Mouse (Mus musculus) forebrain, embryonic 14.5 days (tissue): ENCODE data around the gene Cacnb4. TPM values are rescaled to one million over a fixed set of nuclear protein-coding genes. Genes with fewer than 3 reads are reported as not detected.

Experiments used
- ATAC-seq: fragments of 200-750 bp; cut with Nextera tagmentation; 2 replicates; pipeline ENCODE4 v1.8.0; 2017; ENCODE audit warnings: mild to moderate bottlenecking, moderate library complexity
- DNase-seq: peaks from one replicate; pipeline ENCODE4 v3.0.0-alpha.2; 2015; ENCODE audit warnings: low spot score
- H3K27ac ChIP-seq: fragments of 300-500 bp; sonication (generic); 2 replicates; pipeline ENCODE4 v1.5.1; 2014; ENCODE audit warnings: low read depth, mild to moderate bottlenecking, control low read depth, low read length, moderate library complexity
- H3K27me3 ChIP-seq: fragments of 300-500 bp; sonication (generic); replicated peaks from 2 replicates; pipeline ENCODE4 v1.6.1; 2014; ENCODE audit warnings: low read length, control low read depth, mixed read lengths; ENCODE audit not compliant: control insufficient read depth, insufficient read depth
- H3K36me3 ChIP-seq: fragments of 300-500 bp; sonication (generic); 2 replicates; pipeline ENCODE4 v1.6.1; 2014; ENCODE audit warnings: low read length, control low read depth; ENCODE audit not compliant: control insufficient read depth, insufficient read depth
- H3K4me1 ChIP-seq: fragments of 300-500 bp; sonication (generic); 2 replicates; pipeline ENCODE4 v1.6.1; 2014; ENCODE audit warnings: antibody characterized with exemption, low read length, control low read depth; ENCODE audit not compliant: control insufficient read depth, insufficient read depth
- H3K4me2 ChIP-seq: fragments of 300-500 bp; sonication (generic); 2 replicates; pipeline ENCODE4 v1.6.1; 2014; ENCODE audit warnings: mild to moderate bottlenecking, control low read depth, low read length
- H3K4me3 ChIP-seq: fragments of 300-500 bp; sonication (generic); 2 replicates; pipeline ENCODE4 v1.5.1; 2014; ENCODE audit warnings: low read depth, low read length, control low read depth
- H3K9ac ChIP-seq: fragments of 300-500 bp; sonication (generic); 2 replicates; pipeline ENCODE4 v1.6.1; 2014; ENCODE audit warnings: mild to moderate bottlenecking, low read length, control low read depth, moderate library complexity
- H3K9me3 ChIP-seq: fragments of 300-500 bp; sonication (generic); replicated peaks from 2 replicates; pipeline ENCODE4 v1.6.1; 2016; ENCODE audit warnings: low read length, control low read depth, mixed read lengths; ENCODE audit not compliant: control insufficient read depth
- WGBS: fragments of 180-500 bp; shearing (Covaris S2); extraction: QIAGEN DNeasy Blood & Tissue Kit; methylation state at CpG from one replicate; pipeline ENCODE4 v1.1.7; 2014; 5-methylcytosine and 5-hydroxymethylcytosine counted together
- polyA plus RNA-seq: library from polyadenylated mRNA; unstranded; fragments of >200 nt; fragmentation: Nextera tagmentation; extraction: Ambion mirVana; gene quantifications from 2 replicates; pipeline ENCODE4 v1.2.1, GENCODE M21; 2014

Gene Cacnb4
- polyA plus RNA-seq, 1 experiment from 2014 or later = 10.6 TPM

- no peaks in the 10 kb centered on the region for H3K9me3 ChIP-seq
- H3K27ac ChIP-seq = peak overlapping the region; percentile 40; the same call in 1 of the 2 replicates
- no peaks in the 10 kb centered on the region for H3K36me3 ChIP-seq
- DNase-seq = peak; percentile 22
- no peak overlapping the region for H3K9ac ChIP-seq
- H3K4me2 ChIP-seq = no peak overlapping the region
- ATAC-seq = peak; percentile 52
- 57% methylated on average over 7 of the region's 7 CpGs for WGBS
- no peaks in the 10 kb centered on the region for H3K27me3 ChIP-seq
- H3K4me3 ChIP-seq = no peak overlapping the region
- H3K4me1 ChIP-seq = 0 out of 2 replicates have a peak, but pooled peaks cover 3% of the 10 kb centered on the region
Observed at GRCm38 (mm10) chr2:52590340-52590969, 86.2 kb downstream of the Cacnb4 start.

- Histone ChIP-seq H3K4me3 (no peak overlapping the region), H3K4me1 (0 out of 2 replicates have a peak, but pooled peaks cover 3% of the 10 kb centered on the region), H3K36me3 (no peaks in the 10 kb centered on the region), H3K4me2 (no peak overlapping the region), H3K27ac (no peak overlapping the region), H3K9me3 (no peaks in the 10 kb centered on the region), H3K9ac (no peak overlapping the region), H3K27me3 (no peaks in the 10 kb centered on the region)
- DNase-seq = no peak
- no peak for ATAC-seq
- 86% methylated on average over 4 of the region's 4 CpGs for WGBS
Observed at GRCm38 (mm10) chr2:52589514-52589913, 87.1 kb downstream of the Cacnb4 start.

- H3K9me3 ChIP-seq = no peaks in the 10 kb centered on the region
- no peaks in the 10 kb centered on the region for H3K36me3 ChIP-seq
- no peak overlapping the region for H3K27ac ChIP-seq
- H3K4me2 ChIP-seq = no peak overlapping the region
- H3K4me3 ChIP-seq = no peak overlapping the region
- no peak for DNase-seq
- ATAC-seq = no peak
- H3K4me1 ChIP-seq = 0 out of 2 replicates have a peak, but pooled peaks cover 1% of the 10 kb centered on the region
- 82% methylated on average over 4 of the region's 4 CpGs for WGBS
- H3K27me3 ChIP-seq = no peaks in the 10 kb centered on the region
- H3K9ac ChIP-seq = no peak overlapping the region
Observed at GRCm38 (mm10) chr2:52585384-52585783, 91.2 kb downstream of the Cacnb4 start.

GRCm38 (mm10) chr2:52581132-52581781, 95.4 kb downstream of the Cacnb4 start:
- H3K9ac ChIP-seq = no peak overlapping the region
- H3K4me3 ChIP-seq = no peak overlapping the region
- DNase-seq = no peak
- no peak overlapping the region for H3K4me2 ChIP-seq
- ATAC-seq = no peak
- H3K4me1 ChIP-seq = no peaks in the 10 kb centered on the region
- H3K9me3 ChIP-seq = no peaks in the 10 kb centered on the region
- H3K27ac ChIP-seq = no peak overlapping the region
- no peaks in the 10 kb centered on the region for H3K36me3 ChIP-seq
- 95% methylated on average over 10 of the region's 11 CpGs for WGBS
- no peaks in the 10 kb centered on the region for H3K27me3 ChIP-seq

- H3K36me3 ChIP-seq = no peaks in the 10 kb centered on the region
- no peaks in the 10 kb centered on the region for H3K4me1 ChIP-seq
- H3K4me2 ChIP-seq = no peak overlapping the region
- DNase-seq (no peak), ATAC-seq (no peak)
- no peaks in the 10 kb centered on the region for H3K9me3 ChIP-seq
- no peak overlapping the region for H3K27ac ChIP-seq
- H3K4me3 ChIP-seq = no peak overlapping the region
- 78% methylated on average over 5 of the region's 5 CpGs for WGBS
- no peaks in the 10 kb centered on the region for H3K27me3 ChIP-seq
- H3K9ac ChIP-seq = no peak overlapping the region
Observed at GRCm38 (mm10) chr2:52580697-52581096, 95.9 kb downstream of the Cacnb4 start.

GRCm38 (mm10) chr2:52578846-52579245, 97.8 kb downstream of the Cacnb4 start:
- ATAC-seq = no peak

GRCm38 (mm10) chr2:52577700-52578099, 98.9 kb downstream of the Cacnb4 start:
- H3K27me3 ChIP-seq = no peaks in the 10 kb centered on the region
- no peak overlapping the region for H3K4me2 ChIP-seq
- H3K9me3 ChIP-seq = no peaks in the 10 kb centered on the region
- WGBS = 87% methylated on average over 4 of the region's 4 CpGs
- no peak overlapping the region for H3K4me3 ChIP-seq
- DNase-seq = no peak
- no peak overlapping the region for H3K27ac ChIP-seq
- no peaks in the 10 kb centered on the region for H3K36me3 ChIP-seq
- no peak overlapping the region for H3K9ac ChIP-seq
- no peaks in the 10 kb centered on the region for H3K4me1 ChIP-seq
- no peak for ATAC-seq

More at GRCm38 (mm10) chr2:52578846-52579245, 97.8 kb downstream of the Cacnb4 start:
- no peaks in the 10 kb centered on the region for H3K27me3 ChIP-seq
- H3K4me2 ChIP-seq = no peak overlapping the region
- H3K4me3 ChIP-seq = no peak overlapping the region
- no peaks in the 10 kb centered on the region for H3K9me3 ChIP-seq
- no peaks in the 10 kb centered on the region for H3K36me3 ChIP-seq
- no peak overlapping the region for H3K27ac ChIP-seq
- no peak overlapping the region for H3K9ac ChIP-seq
- DNase-seq = peak; percentile 23
- 50% methylated on average over 3 of the region's 3 CpGs for WGBS
- H3K4me1 ChIP-seq = no peaks in the 10 kb centered on the region

GRCm38 (mm10) chr2:52576546-52576945, 100.1 kb downstream of the Cacnb4 start:
- DNase-seq = no peak
- ATAC-seq = no peak
- Histone ChIP-seq H3K9ac (no peak overlapping the region), H3K4me2 (no peak overlapping the region), H3K4me3 (no peak overlapping the region), H3K36me3 (no peaks in the 10 kb centered on the region), H3K4me1 (no peaks in the 10 kb centered on the region), H3K27me3 (no peaks in the 10 kb centered on the region), H3K9me3 (no peaks in the 10 kb centered on the region), H3K27ac (no peak overlapping the region)
- 87% methylated on average over 2 of the region's 2 CpGs for WGBS

- ATAC-seq (no peak), DNase-seq (no peak)
- Histone ChIP-seq H3K4me1 (no peaks in the 10 kb centered on the region), H3K4me2 (no peak overlapping the region), H3K9ac (no peak overlapping the region), H3K9me3 (no peaks in the 10 kb centered on the region), H3K27me3 (no peaks in the 10 kb centered on the region), H3K27ac (no peak overlapping the region), H3K4me3 (no peak overlapping the region), H3K36me3 (no peaks in the 10 kb centered on the region)
- 91% methylated on average over 10 of the region's 10 CpGs for WGBS
Observed at GRCm38 (mm10) chr2:52575637-52576175, 100.9 kb downstream of the Cacnb4 start.
